Mouse (Mus musculus) lung, postnatal 4 days (tissue): ENCODE results near the gene Adamts15.

ENCODE experiments used
- DNase-seq, 2 experiments: peaks; one replicate each; pipeline ENCODE4 v3.0.0; 2021

The Adamts15 gene

DNA sequence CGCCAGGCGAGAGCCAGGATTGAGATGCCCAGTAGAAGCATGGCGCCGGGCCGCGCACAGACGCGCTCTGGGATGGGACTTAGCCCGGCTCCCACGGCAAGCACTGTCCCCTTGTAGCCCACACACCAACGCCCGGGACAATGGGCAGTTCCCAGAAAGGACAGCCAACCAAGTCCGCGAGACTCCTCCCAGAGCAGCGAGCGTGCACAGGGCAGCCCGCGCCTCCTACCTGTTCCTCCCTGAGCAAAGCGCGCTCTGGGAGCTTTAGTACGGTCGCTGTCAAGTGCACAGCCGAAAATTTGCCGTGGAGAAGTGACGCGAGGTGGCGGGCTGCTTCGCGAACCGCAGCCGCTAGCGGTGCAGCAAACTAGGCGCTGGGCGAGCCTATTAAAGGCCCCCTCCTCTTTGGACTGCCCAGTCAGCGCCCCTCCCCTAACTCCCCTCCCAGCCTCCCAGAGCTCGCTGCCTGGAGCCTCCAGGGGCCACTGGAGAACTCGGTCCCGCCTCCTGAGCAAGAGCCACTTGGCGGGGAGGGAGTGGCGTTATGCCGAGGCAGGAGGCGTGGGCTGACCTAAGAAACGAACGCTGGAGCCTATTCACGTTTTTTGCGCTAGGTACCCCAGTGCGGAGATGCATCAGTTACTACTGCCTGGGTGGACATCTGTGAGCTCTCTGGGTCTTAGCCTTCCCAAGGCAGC is at the start of gene Adamts15:
TSS of gene Adamts15 (minus strand) at position 256 of the 698 bp plus-strand sequence.
- peak; percentile 75 to 87 for DNase-seq

DNA sequence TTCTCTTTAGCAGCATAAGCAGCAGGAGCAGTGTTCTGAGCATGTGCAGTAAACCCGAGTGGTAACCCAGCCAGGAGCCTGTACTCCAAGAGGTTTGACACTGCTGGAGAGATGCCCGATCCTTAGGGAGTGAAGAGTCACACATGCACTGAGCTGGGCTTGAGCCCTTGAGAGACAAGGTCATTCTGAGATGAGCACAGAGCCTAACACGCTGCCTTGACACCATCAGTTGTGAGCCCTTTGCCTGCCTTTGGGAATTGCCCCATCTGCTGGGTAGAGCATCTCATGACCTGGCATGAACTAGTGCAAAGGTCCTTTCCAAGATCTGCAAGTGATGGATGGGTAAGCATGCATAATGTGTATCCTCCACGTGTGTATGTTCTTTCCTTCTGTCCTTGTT is 49.7 kb upstream of the Adamts15 start:
- DNase-seq, result no peak

DNA sequence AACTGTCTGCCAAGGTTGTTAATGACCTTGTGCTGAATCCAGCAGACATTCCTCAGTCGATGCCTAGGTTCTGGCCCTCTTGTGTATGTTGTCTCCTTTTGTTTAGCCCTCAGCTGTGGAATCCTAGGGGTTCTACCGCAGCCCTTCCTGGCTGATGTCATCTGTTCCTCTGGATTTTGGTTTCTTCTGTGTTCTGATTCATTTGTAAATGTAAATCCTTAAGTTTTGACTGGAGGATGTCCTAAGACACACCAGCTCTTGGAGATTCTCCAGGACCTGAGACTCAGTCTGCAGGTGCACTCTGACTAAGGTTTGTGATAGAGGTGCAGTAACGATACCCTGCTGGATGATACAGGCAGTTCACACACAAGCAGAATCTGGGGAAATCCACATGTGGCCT is 47.7 kb upstream of the Adamts15 start:
- no peak for DNase-seq

DNA sequence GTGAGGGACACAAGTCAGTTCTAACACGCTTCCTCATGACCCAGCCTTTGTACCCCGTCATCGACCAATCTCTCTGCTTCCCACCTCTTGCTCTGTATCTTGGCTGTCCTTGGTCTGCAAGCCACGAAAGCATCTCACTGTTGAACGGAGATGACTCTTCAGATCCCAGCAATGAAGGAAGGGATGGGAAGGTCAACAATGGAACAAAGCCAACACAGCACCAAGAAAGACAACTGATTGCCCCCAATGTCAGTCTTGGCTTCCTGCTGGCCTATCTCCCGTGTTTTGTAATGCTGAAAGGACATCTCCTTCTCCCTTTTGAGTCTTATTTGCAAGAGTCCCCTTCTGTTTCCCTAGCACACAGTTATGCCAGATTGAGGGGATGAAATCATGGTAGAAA is 45.9 kb upstream of the Adamts15 start:
- DNase-seq, result no peak

DNA sequence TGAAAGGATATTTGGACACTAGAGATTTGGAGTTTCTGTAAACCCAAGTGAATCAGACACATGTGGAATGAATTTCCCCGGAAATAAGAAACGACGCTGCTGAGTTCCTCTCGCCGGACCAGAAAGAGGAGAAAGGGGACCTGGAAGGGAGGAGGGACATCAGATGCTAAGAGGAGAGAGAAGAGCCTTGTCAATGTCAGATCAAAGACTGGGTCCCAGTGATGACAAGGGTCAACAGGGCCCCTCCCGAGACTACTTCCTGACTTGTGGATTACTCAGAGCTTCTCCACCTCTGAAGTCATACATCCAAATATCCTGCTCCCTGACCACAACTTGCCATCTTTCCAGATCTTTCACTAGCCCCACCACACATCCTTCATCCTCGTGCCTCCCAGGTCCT is 44.6 kb upstream of the Adamts15 start:
- DNase-seq, result no peak

DNA sequence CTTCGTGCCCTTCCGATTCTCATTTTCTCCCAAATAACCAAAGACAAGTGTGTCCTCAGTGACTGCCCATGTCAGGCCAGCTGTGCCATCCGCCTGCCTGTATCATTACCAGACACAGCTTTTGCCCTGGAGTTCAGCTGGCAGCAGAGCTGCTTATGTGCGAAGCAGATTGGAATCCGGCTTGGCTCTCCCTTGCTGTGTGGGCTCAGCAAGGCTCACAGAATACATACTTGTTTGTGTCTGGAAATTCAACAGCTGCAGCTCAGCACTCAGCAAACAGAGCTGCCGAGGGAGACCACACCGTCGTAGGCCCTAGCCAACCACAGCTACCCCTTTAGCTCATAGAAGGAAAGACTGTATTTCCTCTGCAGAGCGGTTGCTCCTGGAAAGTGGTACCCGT is 42.4 kb upstream of the Adamts15 start:
- peak; percentile 57 to 82 for DNase-seq

DNA sequence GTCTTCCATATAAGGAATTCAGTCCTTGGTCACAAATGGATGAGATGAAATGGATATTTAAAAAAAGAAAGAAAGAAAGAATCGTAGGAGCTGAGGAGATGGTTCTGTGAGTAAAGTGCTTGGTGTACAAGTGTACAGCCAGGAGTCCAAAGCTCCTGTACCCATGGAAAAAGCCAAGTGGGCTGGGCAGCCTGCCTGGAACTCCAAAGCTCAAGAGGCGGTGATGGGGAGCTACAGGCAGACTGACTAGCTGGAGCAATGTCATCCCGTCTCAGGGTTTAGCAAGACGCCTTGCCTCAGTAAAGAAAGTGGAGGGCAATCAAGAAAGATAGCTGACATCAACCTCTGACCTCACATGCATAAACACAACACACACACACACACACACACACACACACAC is 41.5 kb upstream of the Adamts15 start:
- peak; percentile 26 to 52 for DNase-seq

DNA sequence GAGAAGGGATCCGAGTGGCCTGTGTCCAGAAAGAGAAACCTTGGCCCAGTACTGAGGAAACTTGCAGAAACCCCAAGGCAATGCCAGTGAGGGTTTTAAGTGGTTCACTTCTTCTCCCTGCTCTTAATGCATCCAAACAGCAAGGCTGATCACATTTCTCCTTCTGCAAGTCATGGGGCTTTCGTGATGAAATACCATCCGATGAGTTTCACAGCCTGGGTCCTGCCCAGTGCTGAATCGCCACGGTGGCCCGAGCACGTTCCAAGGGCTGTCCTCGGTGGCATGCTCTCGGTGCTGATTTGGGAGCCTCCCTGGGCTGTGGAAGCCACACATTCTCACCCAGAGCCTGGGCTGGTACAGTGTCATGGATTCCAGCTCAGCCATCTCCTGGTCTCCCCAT is 33.0 kb upstream of the Adamts15 start:
- no peak for DNase-seq

DNA sequence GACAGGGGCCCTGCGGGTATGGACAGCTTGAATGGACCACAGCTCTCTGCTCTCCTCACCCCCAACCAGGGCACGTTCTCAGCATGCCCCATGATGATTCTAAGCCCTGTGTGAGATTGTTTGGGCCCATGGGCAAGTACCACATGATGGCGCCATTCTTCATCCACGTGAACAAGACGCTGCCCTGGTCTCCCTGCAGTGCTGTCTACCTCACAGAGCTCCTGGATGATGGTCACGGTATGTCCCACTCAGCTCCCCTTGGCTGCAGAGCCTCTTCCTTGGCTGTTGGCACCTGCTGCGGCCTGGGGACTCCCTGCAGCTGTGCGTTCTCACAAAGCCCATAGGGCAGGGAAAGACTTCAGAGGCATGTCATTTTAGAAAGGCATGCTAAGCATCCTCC is 31.0 kb upstream of the Adamts15 start:
- DNase-seq, result no peak

DNA sequence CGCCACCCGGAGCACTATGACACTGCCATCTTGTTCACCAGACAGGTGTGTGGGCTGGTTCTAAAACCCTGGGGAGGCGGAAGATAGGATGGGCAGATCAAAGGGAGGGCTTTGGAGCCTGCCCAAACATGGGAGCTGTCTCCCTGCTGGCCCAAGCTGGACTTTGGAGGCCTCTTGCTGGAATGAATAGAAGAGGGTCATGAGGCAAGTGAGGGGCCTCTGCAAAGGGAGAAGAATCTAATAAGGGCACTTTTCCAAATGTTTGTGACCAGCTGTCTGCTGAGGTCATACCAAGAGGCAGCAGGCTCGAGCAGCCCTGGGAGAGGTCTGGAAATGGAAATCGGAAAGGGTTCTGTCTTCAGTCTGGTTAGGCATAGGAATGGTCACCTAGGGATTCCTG is 29.2 kb upstream of the Adamts15 start:
- DNase-seq, result peak; percentile 57 to 82

DNA sequence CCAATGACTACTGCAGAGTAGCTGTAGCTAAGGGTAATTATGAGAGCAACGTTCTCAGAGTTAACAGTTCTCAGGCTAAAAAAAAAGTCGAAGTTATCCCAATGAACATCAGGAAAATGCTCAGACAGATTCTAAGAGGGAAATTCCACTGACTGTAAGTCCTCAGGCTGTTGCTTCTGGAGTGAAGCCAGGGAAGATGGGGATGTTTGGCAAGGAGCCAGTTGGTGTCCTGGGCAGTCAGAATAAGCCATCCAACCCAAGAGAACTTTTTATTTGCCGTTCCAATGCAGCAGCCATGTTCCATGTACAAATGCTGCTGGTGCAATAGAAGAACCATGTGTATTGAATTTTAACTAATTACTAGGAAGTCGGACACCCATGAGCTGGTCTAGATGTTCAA is 28.3 kb upstream of the Adamts15 start:
- peak; percentile 68 to 82 for DNase-seq

DNA sequence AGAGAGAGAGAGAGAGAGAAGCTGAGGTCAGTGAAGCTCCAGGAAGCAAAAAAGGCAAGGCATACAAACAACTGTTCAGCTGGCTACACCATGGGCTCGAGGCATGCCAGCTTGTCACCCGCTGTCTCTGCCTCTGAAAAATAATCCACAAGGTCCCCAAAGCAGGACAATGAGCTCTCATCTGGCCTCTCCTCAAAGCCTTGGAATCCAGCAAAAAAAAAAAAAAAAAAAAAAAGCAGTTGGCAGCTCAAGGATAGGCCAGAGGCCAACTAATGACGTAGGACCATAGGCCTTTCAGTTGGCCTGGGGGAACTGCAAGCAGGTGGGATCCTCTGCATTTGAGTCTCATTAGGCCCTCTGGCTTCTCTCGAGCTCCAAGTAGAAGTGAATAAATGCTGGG is 27.7 kb upstream of the Adamts15 start:
- DNase-seq, result no peak

DNA sequence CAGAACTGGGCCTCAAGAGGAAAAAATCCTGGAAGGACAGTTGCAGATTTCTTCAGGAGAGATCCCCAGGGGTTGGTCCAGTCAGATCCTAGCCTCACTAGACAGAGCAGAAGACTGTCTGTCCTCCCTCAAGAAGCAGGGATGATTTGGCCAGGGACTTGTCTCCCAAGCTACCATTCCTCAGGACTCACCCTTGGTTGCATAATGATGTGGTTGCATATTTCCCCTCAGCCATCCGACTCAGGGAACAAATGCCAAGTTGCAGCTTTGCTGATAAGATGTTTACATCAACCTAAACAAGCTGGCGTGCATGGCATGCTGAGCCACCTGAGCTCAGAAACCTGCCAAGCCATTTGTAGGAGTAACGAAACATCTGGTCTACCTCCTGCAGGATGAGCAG is 27.2 kb upstream of the Adamts15 start:
- DNase-seq, result peak; percentile 31 to 51

DNA sequence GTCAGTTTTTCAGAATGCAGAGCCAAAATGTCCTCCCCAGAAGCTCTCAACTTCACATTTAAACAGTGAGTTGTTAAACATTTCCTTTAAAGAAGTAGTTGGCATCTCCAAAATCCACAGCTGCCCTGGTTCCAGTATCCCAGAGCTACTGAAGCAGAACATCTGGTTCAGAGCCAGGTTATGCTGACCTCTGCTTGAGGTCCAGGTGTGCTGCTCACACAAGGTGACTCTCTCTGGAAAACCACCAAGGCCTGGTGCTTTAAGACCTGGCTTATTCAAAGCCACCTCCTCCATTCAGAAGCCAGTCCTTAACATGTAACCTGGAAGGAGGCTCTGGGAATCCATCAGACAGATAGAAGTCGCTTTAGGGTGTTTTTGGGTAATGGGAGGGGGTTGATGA is 23.0 kb upstream of the Adamts15 start:
- no peak for DNase-seq

DNA sequence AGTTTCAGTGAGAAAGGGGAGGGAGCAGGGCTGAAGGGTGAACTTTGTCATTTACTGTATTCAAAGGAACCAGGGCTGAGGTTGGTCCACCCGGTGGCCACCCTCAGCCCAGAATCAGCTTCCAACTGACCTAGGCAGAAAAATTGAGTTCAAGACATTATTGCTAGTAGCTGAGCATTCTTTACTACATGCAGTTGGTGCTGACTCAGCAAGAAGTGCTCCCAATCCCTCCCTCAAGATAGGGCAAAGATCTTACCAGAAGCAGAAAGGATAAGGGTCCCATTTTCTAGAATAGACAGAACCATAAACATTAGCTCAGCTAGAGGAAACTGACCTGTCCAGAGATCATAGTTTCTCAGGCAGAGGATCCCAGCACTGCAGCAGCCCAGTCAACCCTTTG is 22.0 kb upstream of the Adamts15 start:
- DNase-seq, result no peak

DNA sequence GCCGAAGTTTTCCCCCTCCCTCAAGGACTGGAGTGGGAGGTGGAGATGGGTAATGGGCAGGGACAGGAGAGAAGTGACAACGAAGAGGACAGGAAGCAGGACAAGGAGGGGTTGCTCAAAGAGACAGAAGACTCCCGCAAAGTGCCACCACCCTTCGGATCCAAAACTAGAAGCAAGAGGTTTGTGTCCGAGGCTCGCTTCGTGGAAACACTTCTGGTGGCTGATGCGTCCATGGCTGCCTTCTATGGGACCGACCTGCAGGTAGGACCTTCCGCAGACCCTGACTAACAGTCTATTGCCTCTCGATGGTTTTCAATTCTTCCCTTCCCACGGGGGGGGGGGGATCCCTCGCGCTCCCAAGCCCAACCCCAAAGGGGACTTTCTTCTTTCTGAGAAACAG is 21.1 kb upstream of the Adamts15 start:
- no peak for DNase-seq

DNA sequence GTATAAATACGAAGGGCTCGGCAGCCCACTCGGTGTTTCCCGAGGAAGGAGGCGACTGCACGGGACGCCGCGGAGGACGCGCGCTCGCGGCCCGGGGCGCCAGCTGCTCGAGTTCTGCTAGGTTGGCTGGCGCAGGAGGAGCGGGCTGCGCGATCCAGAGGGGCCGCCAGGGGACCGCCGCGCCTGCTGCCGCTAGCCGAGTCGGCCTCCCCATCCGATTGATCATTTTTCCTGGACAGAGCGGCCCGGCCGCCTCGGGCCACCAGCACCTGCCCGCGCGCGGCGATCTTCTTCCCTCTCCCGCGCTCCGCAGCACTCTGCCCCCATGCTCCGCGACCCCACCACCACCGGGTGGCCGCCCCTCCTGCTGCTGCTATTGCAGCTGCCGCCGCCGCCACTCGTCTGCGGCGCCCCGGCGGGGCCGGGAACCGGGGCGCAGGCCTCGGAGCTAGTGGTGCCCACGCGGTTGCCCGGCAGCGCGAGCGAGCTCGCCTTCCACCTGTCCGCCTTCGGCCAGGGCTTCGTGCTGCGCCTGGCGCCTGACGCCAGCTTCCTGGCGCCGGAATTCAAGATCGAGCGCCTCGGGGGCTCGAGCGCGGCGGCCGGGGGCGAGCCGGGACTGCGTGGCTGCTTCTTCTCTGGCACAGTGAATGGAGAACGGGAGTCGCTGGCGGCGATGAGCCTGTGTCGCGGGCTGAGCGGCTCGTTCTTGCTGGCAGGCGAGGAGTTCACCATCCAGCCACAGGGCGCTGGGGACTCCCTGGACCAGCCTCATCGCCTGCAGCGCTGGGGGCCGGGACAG is 20.5 kb upstream of the Adamts15 start, which contains the start of gene Adamts8:
TSS of gene Adamts8 (plus strand) at position 51 of the 802 bp plus-strand sequence.
- peak; percentile 65 to 79 for DNase-seq

DNA sequence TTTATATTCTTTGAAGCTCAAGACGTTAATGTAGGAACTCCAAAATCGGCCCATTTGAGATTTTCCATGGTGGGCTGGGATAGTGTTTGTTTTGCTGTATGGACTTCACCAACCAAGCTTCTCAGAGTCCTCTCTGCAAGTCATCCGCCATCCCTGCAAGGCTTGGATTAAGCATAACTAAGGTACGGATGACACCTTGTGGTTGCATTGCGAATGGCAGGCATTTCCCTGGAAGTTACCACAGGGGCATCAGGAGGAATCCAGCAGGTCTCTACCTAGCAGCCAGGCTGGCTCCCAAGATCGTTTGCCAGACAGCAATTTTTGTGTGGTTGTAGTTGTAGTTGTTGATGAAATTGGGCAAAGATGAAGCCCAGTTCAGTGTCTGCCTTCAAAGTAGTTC is 18.1 kb upstream of the Adamts15 start:
- DNase-seq, result peak; percentile 73 to 88

DNA sequence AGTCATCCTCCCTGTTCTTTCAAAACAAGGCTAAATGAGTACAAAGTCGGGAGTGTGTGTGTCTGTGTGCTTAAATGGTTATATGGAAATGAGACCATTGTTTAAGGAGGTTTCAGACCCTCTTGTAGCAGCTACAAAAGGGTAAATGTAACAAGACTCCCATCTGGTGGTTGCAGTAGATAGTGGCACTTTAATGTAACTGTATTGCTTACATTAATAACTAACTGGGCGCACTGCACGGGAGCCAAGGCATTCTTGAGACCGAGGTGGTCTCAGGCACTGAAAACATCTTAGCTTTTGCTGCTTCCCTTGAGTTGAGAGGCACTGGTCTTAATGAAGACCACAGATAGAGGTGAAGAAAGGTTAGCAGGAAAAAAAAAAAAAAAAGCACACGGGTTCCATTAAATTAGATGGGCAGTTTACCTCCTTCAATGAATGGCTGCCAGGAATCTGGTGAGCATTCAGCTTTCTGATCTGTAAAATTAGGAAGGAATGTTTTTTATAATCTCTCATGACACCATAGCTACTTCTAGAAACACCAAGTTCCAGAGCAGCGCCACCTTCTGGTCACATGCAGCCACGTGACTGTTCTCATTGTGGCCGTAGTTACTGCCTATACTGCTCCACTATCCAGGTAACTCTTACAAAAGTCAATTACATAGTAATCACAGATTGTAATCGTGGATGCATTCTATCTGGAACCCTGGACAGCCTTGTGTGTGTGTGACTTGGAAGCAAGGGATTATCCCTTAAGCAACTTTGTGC is 14.6 kb upstream of the Adamts15 start:
- DNase-seq, result peak in 1 of 2 experiments; percentile 69

DNA sequence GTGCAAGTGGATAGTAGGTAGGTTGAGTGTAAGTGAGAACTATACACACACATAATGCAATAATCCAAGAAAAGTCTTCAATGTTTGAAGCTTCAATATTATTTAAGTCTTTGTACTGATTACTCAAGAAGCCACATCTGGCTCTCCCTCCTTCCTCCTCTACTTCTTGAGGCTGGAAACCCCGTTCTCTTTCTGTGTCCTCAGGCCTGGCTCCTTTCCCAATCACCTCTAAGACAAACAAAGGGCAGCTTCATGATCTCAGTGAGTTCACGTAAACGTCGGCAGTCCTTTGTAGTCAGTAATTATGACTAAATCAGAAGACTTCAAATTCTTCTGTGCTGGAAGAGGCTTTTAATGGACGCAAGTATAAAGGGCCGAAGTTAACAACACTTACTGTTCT is 12.6 kb upstream of the Adamts15 start:
- DNase-seq, result no peak

DNA sequence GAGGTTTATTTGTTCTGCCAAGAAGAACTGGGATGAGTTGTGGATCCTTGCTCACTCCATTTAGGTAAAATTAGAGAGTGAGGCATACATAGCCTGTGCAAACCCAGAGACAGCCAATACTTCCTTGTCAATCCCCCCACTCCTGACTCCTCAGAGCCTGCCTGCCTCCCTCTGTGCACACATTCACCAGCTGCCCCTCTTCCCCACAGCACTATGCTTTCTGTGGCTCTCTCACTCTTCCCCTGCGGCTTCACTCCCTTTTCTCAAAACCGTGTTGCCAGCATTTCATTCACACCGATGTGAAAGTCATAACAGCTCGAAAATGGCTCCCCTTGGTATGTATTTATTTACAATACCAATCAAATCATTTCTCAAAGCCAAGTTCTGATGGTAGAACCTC is 10.1 kb upstream of the Adamts15 start:
- no peak for DNase-seq

DNA sequence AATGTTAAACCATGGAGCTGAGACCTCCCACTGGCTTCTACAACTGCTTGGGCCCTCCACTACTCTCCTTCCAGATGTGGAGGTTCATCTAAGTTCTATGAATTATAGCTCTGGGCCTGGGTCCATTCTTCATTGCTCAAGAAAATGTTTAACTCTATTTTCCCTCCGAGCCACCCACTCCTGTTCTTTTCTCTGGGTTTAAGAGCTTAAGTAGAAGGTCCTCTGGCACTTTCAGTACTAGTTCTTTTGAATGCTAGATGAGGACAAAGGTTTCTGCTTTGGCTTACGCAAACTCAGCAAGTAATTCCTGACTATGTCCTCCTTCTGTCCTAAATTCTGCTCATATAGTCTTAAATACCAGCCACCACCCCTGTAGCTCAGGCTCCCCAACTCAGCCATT is 6.5 kb upstream of the Adamts15 start:
- no peak for DNase-seq

DNA sequence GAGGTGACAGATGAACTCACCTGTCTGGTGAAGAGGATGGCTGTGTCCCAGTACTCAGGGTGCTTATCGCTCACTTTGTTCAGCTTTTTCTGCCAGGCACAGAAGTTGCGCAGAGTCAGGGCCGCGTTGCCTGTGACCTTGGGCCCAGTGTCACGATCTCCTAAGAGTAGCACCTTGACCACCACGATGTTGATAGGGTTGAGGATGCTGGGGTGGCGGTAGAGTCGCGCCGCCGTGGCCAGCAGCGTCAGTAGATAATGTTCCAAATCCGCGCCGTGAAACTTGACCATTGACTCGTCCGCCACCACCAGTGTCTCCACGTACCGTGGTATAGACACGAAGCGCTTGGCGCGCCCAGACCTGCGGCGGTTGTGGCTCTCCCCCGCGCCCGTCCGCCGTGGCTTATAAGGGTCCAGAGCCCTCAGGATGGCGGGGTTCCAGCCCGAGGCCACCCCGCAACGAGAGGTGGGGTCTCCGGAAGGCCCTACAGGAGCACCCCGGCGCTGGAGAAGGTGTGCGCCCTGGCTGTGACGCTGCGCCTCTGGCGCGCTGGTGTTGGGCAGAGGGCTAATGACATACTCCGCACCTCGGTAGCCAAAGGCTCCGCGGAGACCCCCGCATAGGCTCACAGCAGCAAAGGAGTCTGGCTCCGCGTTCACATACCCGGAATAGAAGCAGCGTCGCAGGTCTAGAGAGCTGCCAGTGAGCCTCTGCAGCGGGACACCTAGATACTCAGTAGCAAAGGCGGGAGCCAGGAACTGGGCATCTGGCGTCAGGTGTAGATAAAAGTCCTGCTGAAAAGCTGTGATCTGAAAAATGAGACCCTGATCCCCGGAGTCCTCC is 770 bp downstream of the Adamts15 start:
- no peak for DNase-seq
